Mouse (Mus musculus) intestine, postnatal 0 days (tissue): ENCODE results near the gene Spata1. TPM values are rescaled to one million over a fixed set of nuclear protein-coding genes. Genes with fewer than 3 reads are reported as not detected.

Experiments
- ATAC-seq: fragments of 200-750 bp; cut with Nextera tagmentation; 2 replicates; pipeline ENCODE4 v1.8.0; 2017; ENCODE audit warnings: mild to moderate bottlenecking, moderate TSS enrichment, moderate library complexity
- H3K27ac ChIP-seq: fragments of 300-500 bp; sonication (generic); 2 replicates; pipeline ENCODE4 v1.5.1; 2014; ENCODE audit warnings: mild to moderate bottlenecking, low read depth, low read length, moderate library complexity
- H3K27me3 ChIP-seq: fragments of 300-500 bp; sonication (generic); replicated peaks from 2 replicates; pipeline ENCODE4 v1.6.1; 2014; ENCODE audit warnings: low read length, mixed read lengths; ENCODE audit not compliant: control insufficient read depth, insufficient read depth
- H3K36me3 ChIP-seq: fragments of 300-500 bp; sonication (generic); 2 replicates; pipeline ENCODE4 v1.6.1; 2014; ENCODE audit warnings: mild to moderate bottlenecking, moderate library complexity; ENCODE audit not compliant: control insufficient read depth, insufficient read depth
- H3K4me1 ChIP-seq: fragments of 300-500 bp; sonication (generic); replicated peaks from 2 replicates; pipeline ENCODE4 v1.6.1; 2014; ENCODE audit warnings: antibody characterized with exemption, low read length, mixed read lengths; ENCODE audit not compliant: control insufficient read depth, insufficient read depth
- H3K4me2 ChIP-seq: fragments of 300-500 bp; sonication (generic); replicated peaks from 2 replicates; pipeline ENCODE4 v1.6.1; 2014; ENCODE audit warnings: low read depth, mild to moderate bottlenecking, moderate library complexity
- H3K4me3 ChIP-seq: fragments of 300-500 bp; sonication (generic); 2 replicates; pipeline ENCODE4 v1.5.1; 2014; ENCODE audit warnings: low read depth, low read length
- H3K9ac ChIP-seq: fragments of 300-500 bp; sonication (generic); 2 replicates; pipeline ENCODE4 v1.6.1; 2014; ENCODE audit warnings: mild to moderate bottlenecking, low read depth, low read length
- H3K9me3 ChIP-seq: fragments of 300-500 bp; sonication (generic); 2 replicates; pipeline ENCODE4 v1.6.1; 2016; ENCODE audit warnings: mixed run types; ENCODE audit not compliant: control insufficient read depth
- CTCF ChIP-seq: sonication (generic); IDR thresholded peaks from 2 replicates; pipeline ENCODE4 v1.5.1; 2016; ENCODE audit warnings: low read depth, mild to moderate bottlenecking, control low read depth, antibody characterized with exemption, moderate library complexity
- WGBS: fragments of 180-500 bp; shearing (Covaris S2); extraction: QIAGEN DNeasy Blood & Tissue Kit; methylation state at CpG from one replicate; pipeline ENCODE4 v1.1.7; 2014; 5-methylcytosine and 5-hydroxymethylcytosine counted together
- polyA plus RNA-seq: library from polyadenylated mRNA; unstranded; fragments of >200 nt; fragmentation: Nextera tagmentation; extraction: Ambion mirVana; gene quantifications from 2 replicates; pipeline ENCODE4 v1.2.1, GENCODE M21; 2015

Gene Spata1
- polyA plus RNA-seq, 1 experiment from 2014 or later, result 1.3 TPM

DNA sequence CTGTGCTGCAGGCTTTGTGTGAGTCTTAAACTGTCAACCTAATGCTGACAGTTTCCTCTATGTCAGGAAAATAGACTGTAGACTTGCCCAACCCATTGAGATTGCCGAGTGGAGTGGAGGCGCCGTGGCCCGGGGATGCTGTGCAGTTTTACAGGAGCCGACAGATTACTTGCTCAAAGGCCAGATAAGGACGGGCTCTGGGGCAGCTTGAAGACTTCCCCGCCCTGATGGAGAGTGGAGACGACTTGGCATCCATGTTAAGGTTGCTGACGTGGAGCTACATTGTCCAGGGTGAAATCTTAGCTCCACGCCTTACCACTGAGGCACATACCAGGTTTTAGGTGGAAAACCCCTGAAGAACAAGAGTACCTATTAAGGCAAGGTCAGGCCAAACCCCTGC is 51.2 kb downstream of the Spata1 start:
- TF ChIP-seq CTCF, result no peak
- no peak overlapping the region for H3K4me2 ChIP-seq
- H3K27ac ChIP-seq, result no peak overlapping the region
- 48% methylated on average over 10 of the region's 10 CpGs for WGBS
- 0 out of 2 replicates have a peak, but pooled peaks cover 3% of the 10 kb centered on the region for H3K4me1 ChIP-seq
- no peaks in the 10 kb centered on the region for H3K27me3 ChIP-seq
- H3K9me3 ChIP-seq, result no peaks in the 10 kb centered on the region
- H3K9ac ChIP-seq, result no peak overlapping the region
- H3K36me3 ChIP-seq, result no peaks in the 10 kb centered on the region
- ATAC-seq, result no peak
- H3K4me3 ChIP-seq, result no peak overlapping the region

DNA sequence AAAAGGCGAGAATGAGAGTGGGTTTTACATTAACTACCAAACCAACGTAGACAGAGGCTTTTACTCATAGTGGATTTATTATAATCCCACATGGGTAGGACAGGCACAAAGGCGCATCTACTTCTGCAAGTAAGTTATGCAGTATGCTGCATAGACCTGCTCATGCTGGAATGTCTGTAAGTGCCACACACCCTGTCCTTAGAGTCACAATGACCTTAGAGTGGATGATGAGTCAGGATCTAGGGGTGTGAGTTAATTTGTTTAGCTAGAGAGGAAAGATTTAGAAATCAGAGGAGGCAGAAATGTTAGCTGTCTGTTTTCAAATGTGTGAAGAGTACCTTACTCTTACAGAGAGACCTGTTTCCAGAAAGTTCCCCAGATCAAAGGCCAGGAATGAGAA is 52.0 kb downstream of the Spata1 start:
- 0 out of 2 replicates have a peak, but pooled peaks cover 3% of the 10 kb centered on the region for H3K4me1 ChIP-seq
- no peak for ATAC-seq
- no peak overlapping the region for H3K9ac ChIP-seq
- no peaks in the 10 kb centered on the region for H3K9me3 ChIP-seq
- H3K4me2 ChIP-seq, result no peak overlapping the region
- 64% methylated on average over 3 of the region's 3 CpGs for WGBS
- H3K36me3 ChIP-seq, result no peaks in the 10 kb centered on the region
- H3K27ac ChIP-seq, result peak overlapping the region; percentile 47; the same call in 1 of the 2 replicates
- H3K4me3 ChIP-seq, result no peak overlapping the region
- H3K27me3 ChIP-seq, result no peaks in the 10 kb centered on the region
- no peak for TF ChIP-seq CTCF

DNA sequence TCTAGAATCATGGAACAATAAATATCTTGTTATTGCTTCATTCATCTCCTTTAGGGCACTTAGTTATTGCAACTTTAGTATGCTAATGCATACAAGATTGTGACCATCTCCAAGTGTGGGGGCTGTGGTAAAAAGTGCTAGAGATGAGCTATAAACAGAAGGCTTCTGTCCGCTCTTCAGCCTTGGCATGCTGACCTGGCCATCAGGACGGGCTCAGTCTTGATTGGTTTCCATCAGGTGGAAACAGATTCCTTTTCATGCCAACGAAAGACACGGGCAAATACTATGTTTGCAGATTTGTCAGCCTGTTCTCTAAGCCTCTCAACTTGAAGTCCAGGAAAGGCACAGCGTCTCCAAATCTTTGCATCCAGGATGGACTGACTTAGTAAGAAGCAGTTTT is 52.4 kb downstream of the Spata1 start:
- Histone ChIP-seq H3K9me3 (no peaks in the 10 kb centered on the region), H3K27ac (no peak overlapping the region), H3K36me3 (no peaks in the 10 kb centered on the region), H3K4me3 (no peak overlapping the region), H3K27me3 (no peaks in the 10 kb centered on the region), H3K9ac (no peak overlapping the region), H3K4me2 (no peak overlapping the region), H3K4me1 (0 out of 2 replicates have a peak, but pooled peaks cover 3% of the 10 kb centered on the region)
- no peak for TF ChIP-seq CTCF
- 88% methylated on average over 5 of the region's 5 CpGs for WGBS
- ATAC-seq, result no peak

DNA sequence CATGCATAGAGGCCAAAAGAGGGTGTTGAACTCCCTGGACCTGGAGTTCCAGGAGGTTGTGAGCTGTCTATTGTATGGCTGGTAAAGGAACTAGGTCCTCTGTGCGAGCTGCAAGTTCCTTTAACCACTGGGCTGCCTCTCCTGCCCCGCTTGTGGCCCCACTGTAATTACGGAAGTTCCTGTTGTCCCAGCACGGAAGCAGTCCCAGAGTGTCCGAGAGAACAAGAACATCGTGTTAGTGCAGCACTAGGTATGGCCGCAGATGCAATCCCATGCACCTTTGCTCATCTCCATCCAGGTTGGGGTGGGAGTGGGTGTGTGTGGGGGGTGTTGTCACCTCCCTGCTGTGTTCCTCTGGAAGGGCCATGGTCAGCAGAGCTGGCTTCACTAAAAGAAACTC is 54.7 kb downstream of the Spata1 start:
- no peak for TF ChIP-seq CTCF
- Histone ChIP-seq H3K9ac (no peak overlapping the region), H3K27ac (no peak overlapping the region), H3K9me3 (no peaks in the 10 kb centered on the region), H3K36me3 (peaks cover 3% of the 10 kb centered on the region; the same call in 1 of the 2 replicates), H3K4me3 (no peak overlapping the region), H3K4me2 (no peak overlapping the region), H3K4me1 (no peaks in the 10 kb centered on the region), H3K27me3 (no peaks in the 10 kb centered on the region)
- WGBS, result 83% methylated on average over 7 of the region's 7 CpGs
- ATAC-seq, result no peak

DNA sequence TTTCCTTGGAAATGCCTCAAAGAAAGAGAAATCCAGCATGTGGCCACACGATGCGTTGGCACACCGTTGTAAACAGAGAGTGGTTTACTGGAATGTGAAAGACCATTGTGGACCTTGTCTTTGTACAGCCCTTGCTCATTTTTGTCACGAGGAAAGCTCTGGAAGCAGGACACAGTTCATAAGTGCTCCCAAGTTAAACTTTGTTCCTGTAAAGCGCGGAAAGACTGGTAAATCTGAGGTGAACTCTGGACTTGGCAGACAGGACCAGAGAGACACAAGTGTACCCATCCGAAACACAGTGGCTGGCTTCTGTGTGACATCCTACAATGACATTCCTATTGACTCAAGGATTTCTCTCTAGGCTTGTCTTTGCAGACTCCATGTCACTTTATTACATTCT is 56.2 kb downstream of the Spata1 start:
- Histone ChIP-seq H3K4me1 (no peaks in the 10 kb centered on the region), H3K27ac (peak overlapping the region; percentile 35), H3K4me2 (no peak overlapping the region), H3K9ac (no peak overlapping the region), H3K4me3 (no peak overlapping the region), H3K36me3 (peaks cover 7% of the 10 kb centered on the region; the same call in 1 of the 2 replicates), H3K27me3 (no peaks in the 10 kb centered on the region), H3K9me3 (no peaks in the 10 kb centered on the region)
- ATAC-seq, result peak; percentile 79
- no peak for TF ChIP-seq CTCF
- 52% methylated on average over 7 of the region's 7 CpGs for WGBS

DNA sequence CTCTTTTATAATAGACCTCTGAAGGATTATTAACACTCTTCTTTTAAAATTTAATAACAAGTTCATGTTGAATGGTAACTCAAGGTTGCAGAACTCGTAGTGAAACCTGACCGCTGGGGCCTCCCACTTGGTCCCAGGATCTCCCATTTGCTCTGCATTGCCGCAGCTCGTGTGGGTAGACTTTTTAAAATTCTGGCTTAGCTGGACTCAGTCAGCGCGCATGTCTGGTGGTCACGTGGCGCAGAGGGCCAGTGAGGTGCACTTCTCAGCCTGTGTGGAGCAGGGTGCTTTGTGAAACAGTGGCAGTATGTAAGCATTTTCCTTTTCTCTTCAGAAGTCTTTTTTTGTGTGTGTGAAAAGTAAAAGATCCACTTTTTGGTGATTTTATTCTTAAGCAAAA is 56.6 kb downstream of the Spata1 start:
- peak overlapping the region; percentile 60; the same call in 1 of the 2 replicates for H3K27ac ChIP-seq
- no peak for TF ChIP-seq CTCF

DNA sequence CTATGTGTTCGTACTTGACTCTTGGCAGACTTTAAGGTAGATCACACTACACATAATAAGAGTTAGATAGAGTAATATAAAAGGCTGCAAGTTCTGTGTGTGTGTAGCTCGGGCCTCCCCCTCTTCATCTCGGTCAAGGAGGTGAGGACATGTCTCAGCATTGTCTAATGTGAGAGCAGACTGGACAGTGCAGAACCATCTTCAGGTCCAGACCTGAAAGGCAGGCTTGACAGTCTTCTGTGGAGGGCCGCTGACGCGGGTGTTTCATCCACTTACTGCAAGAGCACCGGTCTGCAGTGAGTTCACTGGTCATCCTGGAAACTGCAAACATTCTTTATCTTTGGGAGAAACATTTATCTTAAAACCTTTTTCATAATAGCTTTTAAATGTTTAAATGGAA is 57.1 kb downstream of the Spata1 start:
- WGBS, result 86% methylated on average over 7 of the region's 7 CpGs
- no peak for ATAC-seq
- Histone ChIP-seq H3K4me2 (no peak overlapping the region), H3K27me3 (no peaks in the 10 kb centered on the region), H3K36me3 (peaks cover 15% of the 10 kb centered on the region; the same call in 1 of the 2 replicates), H3K9me3 (no peaks in the 10 kb centered on the region), H3K4me3 (no peak overlapping the region), H3K27ac (no peak overlapping the region), H3K4me1 (no peaks in the 10 kb centered on the region), H3K9ac (no peak overlapping the region)
- no peak for TF ChIP-seq CTCF

More for the DNA sequence above, 56.6 kb downstream of the Spata1 start:
- H3K9ac ChIP-seq, result no peak overlapping the region
- no peak overlapping the region for H3K4me3 ChIP-seq
- no peaks in the 10 kb centered on the region for H3K27me3 ChIP-seq
- H3K9me3 ChIP-seq, result no peaks in the 10 kb centered on the region
- H3K36me3 ChIP-seq, result peaks cover 11% of the 10 kb centered on the region; the same call in 1 of the 2 replicates
- H3K4me2 ChIP-seq, result no peak overlapping the region
- ATAC-seq, result no peak
- 87% methylated on average over 8 of the region's 8 CpGs for WGBS
- H3K4me1 ChIP-seq, result no peaks in the 10 kb centered on the region
